Mouse (Mus musculus) heart, adult 18-20 months (tissue): ENCODE data around the gene Mttp. TPM values are rescaled to one million over a fixed set of nuclear protein-coding genes. Genes with fewer than 3 reads are reported as not detected.

ENCODE experiments used
- DNase-seq, 2 experiments: peaks; one replicate each; pipeline ENCODE4 v3.0.0; 2021 to 2022; ENCODE audit warnings: mixed read lengths in 1 of 2
- total RNA-seq, 2 experiments: library from RNA; stranded (reverse); gene quantifications; 2 replicates each; pipeline ENCODE4 v1.2.3; 2021

The Mttp gene
- total RNA-seq, 2 experiments from 2014 or later = 7.3 to 7.8 TPM

DNA sequence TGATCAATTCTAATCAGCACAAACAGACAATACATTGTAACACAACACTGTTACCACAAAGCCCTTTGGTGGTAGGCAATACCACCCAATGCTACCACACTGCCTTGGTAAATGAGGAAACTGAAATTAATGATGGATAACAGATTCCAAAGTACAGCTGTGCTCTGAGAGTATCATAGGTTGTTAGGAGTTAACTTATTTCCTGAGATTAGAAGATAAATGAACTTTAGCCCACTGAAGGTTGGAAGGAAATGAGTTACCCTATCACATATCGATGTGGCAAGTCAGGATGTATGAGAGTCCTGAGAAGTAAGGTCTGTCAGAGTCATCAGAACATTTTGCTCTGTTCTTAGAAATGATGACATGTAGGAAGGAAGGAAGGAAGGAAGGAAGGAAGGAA lies 10.2 kb downstream of the Mttp start:
- no peak for DNase-seq

DNA sequence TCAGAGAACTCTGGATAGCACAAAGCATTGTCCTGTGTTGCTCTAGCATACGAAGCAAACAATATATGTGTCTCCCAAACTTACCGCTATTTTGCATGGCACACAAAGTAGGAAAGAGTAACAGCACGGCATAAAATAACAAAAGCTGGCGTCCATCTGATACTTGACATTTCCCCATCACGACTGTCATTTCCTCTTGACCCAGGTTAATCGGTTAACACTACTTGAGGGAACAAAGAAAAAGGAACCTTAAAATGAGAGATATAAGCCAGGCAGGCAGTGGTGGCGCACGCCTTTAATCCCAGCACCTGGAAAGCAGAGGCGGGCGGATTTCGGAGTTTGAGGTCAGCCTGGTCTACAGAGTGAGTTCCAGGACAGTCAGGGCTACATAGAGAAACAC lies 10.9 kb downstream of the Mttp start:
- no peak for DNase-seq

DNA sequence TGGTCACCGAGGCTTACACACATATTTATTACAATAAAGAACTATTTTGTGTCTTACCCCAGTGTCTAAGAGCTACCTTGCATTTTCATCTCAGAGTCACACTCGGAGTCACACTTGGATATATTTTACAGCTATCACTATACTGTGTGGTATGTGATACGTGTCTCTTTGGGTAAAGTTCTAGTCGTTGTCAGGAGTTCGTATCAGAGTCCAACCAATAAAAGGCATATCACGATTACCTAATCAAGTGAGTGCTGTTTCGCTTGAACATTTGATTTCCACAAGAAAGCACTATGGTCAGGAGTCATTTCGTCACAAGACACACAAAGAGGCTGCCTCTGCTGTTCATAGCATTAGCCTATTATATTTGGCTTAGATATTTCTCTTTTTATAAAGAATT lies 11.3 kb downstream of the Mttp start:
- DNase-seq = no peak

DNA sequence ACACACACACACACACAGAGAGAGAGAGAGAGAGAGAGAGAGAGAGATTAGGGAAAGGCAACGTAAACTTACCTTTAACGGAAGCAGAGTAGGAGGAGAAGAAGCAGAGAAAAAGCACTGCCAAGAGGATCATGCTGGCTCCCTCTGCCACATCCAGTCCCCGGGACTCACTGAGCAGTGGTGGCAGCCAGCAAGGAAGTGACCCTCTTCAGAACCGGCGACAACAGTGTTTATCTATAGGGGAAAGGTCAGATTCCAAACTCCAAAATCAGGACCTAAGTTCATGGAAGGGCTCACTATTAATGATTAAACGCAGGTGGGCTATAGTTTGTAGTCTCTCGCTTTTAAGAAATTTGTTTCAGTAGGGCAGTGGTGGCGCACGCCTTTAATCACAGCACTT lies 13.6 kb downstream of the Mttp start:
- DNase-seq = peak in 1 of 2 experiments; percentile 14

DNA sequence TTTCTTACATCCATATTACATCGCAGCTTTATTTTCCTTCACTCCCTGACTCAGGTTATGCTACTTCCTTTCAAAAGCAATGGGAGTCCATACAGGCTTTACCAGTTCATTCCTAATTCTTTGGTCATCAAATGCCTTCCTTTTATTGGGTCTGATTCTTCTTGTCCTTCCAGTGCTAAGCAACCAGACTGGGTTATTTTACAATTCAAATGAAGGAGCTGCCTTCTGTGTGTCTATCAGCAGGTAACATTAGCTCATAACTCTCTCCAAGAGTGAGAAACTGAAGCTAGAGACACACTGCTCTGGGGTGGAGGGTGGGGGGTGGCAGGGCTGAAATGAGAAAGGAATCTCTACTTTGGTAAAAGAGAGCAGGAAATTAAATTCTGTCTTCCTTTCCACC lies 14.1 kb downstream of the Mttp start:
- DNase-seq = no peak

DNA sequence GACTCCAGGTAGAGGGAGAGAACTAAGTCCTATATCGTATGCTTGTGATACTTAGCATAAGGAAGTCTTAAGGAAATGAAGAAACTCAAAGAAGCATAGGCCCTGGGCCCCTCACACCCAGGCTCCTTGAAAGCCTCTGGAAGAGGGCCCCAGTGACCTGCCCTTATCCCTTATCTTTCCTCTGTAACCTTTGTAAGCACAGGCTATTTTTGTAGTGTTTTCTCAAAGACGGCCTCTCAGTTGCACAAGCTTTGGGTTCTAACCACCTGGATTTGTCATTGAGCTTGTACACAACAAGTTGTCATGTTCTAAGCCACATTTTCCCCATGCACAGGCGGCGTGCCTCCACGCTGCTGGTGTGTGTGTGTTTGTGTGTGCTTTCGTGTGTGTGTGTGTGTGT lies 15.7 kb downstream of the Mttp start:
- DNase-seq = no peak

DNA sequence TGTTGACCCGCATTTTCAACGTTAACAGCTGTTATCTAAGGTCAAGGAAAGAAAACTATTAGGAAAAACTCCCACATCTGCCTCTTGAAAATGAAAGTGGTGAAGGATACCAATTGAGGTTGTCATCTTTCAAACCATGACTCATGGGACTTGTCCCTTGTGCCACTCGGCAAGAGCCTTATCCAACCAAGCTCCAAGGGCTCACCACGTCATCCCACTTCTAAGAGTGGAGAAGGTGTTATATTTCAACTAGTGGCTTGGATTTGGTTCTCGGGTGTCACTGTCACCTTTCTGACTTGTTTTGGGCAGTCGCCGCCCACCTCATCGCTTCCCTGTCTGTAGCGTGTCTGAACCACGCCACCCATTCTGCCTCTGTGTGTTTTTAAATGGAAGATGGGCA lies 20.9 kb downstream of the Mttp start:
- DNase-seq = no peak

DNA sequence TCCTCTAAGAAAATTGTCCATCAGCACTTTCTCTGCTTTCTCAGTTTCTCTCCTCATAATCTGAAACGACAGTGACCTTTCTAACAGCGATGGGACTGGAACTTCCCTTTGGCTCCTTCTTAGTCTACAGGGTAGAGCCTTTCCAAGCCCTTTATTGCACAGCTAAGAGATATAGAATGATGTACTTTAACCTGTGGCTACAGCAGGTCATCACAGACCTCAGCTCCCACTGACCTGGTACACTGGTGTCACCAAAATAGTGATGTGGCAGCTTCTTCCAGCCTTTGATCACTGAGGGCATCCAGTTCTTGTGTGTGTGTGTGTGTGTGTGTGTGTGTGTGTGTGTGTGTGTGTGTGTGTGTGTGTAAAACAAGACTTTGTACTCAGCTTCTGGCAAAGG lies 23.3 kb downstream of the Mttp start:
- DNase-seq = no peak

DNA sequence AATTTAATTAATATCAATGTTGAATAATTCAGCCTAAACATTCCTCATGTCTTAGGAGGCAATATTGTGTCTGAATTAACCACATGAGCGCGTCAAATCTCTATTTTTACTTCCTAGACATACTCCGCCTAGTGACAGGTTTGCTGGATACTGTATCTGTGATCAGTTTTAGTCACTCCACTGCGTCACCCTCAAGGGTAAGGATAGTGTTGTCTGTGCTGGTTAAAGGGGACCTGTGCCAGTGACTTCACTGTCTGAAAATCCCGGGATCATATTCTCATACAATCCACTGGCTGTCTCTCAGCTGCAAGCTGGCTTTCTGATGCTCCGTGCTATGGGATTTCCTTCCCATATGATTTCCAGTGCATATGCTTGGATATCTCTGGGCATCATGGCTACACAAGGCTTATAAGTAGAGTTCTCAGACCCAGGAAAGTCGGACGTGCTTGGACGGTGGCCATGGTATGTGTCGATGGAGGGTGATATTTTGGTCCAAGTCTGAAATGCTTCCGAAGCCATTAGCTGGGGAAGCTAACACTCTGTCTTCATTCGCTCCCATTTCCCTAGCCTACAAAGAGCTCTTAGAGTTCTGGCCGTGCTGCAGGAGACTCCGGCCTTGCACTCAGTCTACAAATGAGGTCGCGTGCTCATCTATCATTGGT lies 25.2 kb downstream of the Mttp start:
- peak; percentile 18 to 46 for DNase-seq

DNA sequence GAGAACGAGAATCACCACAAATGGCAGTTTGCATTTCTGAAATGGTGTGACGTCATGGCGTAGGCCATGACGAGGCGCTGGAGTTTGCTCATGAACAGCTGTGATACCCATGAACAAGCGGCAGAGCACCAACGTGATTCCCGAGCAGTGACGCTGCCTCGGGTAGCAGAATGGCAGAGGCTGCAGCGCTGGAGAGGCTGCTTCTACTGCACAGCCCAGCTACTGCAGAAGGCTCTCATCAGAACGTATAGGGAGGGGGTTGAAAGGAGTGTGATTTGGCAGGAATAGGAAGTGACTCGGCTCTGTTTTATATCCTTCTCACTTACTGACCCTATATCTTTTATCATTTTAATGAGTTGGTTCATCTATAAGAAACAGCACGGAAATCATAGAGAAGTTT lies 25.9 kb downstream of the Mttp start:
- peak in 1 of 2 experiments; percentile 24 for DNase-seq

DNA sequence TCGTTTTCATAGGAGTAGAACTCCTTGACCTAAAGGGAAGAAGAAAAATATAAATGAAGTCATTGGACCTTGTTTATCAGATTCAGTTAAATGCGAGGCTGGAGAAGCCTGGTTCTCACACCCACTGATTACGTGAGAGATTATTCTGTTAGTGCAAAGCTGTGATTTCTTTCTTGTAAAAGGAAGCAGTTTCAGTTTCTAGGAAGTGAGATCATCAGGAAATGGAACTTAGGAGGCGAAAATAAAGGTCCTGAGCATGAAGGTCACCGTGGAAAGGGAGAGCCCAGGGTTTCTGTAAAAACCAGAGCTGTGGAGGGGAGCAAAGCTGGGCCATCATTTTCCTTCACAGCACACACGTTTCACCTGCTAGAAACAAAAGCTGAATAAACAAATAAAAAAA lies 26.4 kb downstream of the Mttp start:
- DNase-seq = no peak

DNA sequence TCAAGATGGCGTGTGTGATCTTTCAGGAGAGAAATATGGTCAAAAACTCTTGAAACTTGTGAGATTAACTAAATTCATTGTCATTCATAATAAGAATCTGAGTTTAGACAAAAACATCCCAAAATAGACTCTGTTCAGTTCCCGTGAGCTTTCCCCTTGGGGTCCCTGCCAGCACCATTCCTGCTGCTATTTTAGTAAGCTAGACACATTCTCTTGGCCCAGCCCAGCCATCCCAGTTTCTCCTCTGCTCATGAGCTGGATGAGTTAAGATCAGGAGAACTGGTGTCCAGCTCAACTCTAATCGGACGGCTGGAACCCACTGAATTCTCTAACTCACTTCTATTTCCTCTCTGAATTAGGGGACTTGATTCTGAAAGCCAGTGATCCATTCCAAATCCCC lies 27.9 kb downstream of the Mttp start:
- peak; percentile 73 to 79 for DNase-seq

DNA sequence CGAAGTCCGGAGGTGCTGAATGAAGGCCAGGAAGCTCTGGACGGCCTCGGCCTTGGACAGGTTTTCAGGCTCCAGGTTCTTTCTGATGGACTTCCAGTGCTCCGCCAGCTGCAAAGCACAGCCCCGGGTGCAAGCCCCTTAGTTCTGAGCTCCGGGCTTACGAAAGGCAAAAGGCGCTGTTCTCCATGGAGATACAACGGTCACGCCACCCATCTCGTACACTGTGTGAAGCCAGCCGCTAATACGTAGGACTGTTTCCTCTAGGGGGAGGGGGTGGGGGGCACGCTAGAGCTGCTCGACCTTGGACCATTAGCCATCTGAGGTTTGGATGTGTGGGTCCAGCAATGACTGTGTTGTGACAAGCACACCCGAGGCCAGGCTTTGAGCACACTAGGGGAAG lies 30.7 kb downstream of the Mttp start:
- DNase-seq = no peak

DNA sequence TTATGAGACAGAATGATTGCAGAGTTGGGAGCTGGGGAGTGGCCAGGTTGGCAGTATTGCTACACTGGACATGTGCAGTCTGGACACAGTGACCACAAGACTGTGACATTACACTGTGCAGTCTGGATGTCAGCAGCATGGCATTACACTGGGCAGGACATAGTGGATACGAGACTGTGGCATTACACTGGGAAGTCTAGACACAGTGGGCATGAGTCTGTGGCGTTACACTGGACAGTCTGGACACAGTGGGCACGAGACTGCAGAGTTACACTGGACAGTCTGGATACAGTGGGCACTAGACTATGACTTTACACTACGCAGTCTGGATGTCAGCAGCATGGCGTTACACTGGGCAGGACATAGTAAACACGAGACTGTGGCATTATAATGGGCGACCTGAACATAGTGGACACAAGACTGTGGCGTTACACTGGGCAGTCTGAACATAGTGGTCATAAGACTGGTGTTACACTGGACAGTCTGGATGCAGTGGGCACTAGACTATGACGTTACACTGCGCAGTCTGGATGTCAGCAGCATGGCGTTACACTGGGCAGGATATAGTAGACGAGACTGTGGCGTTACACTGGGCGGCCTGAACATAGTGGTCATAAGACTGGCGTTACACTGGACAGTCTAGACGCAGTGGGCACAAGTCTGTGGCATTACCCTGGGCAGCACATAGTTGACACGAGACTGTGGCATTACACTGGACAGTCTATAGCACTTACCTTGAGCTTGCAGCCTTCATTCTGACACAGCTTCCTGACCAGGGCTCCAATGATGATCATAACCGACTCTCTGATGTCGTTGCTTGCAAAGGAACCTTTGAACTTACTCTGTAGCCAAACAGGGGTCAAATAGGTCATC lies 33.6 kb downstream of the Mttp start:
- DNase-seq = no peak

DNA sequence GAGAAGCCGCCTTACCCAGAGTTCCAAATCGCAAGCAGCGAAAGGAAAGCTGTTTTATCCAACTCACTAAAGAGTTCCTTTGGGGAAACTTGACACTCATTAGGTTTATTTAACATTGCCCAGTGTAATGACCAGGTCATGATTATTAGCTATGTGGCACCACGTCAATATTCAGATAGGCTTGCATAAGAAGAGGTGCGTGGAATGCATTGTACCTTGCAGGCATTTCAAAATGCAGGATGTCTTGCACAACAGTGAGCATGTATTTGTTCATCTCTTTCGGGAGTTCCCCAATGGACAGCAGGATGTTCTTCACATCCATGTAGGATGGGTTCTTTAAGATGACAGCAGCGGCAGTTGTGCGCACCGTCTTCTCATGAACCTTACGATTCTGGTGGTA lies 37.9 kb downstream of the Mttp start:
- DNase-seq = no peak

DNA sequence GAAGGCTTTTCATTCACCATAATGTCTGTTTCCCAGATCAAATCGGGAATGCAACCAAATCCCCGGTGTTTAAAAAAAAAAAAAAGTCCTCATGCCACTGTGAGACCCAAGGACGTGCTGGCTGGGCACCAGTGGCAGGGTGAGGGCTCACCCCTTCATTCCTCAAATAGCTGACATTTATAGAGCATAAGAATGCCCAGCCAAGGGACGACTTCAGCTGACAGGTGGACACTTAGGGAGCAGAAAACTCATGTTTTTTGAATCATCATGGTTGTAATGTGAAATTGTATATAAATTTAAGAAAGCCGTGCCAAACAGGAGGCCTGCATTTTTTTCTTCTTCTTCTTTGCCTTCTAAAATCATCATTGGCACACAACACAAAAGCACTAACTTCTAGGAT lies 39.7 kb downstream of the Mttp start:
- no peak for DNase-seq

DNA sequence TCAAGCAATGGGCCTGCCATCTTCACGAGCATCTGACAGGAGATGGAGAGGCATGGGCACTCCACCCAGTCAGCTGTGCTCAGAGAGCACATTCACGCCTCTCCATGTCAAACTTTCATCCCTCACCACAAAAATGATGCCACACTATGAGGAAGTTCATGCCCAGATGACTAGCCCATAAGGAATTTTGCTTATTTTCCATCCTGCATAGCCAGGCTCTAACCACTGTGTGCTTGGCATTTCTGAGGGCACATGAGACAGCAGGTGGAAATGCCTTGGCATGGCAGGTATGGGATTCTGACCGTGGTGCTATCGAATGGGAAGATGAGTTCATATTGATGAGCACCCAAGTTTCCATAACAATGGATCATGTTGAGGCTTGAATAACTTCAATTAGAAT lies 41.1 kb downstream of the Mttp start:
- no peak for DNase-seq

DNA sequence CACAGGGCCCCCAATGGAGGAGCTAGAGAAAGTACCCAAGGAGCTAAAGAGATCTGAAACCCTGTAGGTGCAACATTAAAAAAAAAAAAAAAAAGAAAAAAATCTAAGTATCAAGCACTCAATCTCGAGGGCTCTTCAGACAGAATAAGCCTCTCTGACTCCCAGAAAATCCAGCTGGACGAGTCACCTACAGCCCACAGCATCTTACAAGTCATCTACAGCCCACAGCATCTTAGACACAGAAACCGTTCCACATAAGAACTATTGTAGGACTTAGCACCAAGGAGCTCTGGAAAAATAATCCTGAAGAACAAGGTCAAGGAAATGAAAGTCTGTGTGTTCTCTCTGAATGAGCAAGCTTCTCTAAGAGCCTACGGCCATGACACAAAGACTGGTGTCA lies 42.8 kb downstream of the Mttp start:
- DNase-seq = no peak

DNA sequence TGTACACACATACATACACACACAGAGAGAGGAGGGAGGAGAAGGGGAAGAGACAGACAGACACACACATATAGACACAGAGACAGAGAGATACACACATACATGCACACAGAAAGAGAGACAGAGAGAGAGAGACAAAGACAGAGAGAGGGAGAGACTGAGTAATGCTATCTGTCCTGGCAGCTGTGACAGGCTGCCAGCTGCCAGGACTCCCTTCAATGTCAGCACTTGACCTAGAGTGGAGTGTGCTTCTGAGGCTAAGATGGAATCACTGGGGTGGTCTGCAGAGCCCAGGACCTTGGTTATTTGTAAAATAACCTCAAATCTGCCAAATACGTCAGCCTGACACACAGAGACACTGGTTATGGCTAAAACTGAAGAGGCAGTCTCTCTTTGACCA lies 47.0 kb downstream of the Mttp start:
- DNase-seq = peak; percentile 18 to 28

DNA sequence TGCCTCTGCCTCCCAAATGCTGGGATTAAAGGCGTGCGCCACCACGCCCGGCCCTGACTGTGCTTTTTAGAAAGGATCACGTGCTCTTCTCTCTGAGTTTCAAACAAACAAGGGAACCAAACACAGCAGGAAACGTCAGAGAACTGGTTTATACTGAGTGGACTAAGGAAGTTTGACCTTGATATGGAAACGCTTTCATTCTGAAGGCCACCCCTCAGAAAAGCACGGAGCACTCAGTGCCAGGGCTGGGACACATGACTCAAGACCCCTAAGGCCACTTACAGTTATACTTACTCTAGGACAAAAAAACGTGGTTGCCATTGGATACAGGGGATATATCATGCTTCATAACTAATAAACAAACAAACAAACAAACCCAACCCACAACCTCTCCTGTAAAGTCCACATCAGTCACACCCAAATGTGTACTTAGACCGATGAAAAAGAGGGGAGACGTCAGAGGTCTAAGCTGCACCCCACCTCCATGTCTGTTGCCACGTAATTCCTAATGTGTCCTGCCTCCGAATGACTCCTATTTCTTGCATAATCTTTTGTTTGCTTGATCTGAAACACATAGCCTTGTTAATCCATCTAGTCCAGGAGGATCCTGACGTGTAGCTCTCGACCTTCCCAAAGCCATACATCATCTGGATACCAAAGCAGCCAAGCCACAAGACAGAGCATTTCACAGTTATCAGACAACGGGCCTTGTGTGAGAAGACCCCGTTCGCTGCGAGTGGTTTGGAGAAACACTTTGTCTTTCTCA lies 48.3 kb downstream of the Mttp start:
- DNase-seq = no peak

DNA sequence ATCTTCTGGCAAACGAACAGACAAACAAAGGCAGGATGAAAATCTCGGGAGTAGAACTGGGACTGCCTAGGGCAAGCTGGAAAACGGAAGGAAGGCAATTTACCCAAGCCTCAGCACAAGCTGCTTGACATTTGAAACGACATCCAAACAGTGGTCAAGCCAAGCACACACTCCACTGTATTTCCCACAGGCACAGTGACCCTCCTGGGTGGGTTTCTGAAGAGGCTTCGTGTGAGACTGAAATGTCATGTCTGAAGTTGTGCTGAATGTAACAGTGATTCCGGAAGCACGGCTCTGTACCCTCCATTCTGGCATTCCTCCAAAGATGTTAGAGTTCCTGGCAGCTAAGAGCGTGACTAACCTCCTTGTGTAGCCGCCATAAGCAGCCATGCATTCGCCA lies 49.0 kb downstream of the Mttp start:
- DNase-seq = no peak

DNA sequence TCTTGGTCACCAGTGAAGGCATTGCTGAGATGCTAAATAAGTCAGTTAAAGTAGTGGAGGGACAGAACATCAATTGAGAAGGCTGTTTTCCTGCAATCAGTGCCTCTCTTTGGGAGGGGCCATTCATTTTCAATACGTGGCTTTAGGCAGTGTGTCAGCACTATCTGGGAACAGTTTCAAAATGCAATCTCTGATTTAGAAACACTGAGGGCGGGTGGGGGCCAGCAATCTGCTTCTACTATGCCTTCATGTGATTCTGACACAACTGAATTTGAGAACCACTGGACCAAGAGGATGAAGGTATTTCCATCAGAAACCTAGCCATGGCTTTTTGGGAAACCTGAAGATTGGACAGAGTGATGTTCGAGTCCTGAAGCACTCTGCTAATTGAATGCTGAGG lies 49.5 kb downstream of the Mttp start:
- DNase-seq = no peak

DNA sequence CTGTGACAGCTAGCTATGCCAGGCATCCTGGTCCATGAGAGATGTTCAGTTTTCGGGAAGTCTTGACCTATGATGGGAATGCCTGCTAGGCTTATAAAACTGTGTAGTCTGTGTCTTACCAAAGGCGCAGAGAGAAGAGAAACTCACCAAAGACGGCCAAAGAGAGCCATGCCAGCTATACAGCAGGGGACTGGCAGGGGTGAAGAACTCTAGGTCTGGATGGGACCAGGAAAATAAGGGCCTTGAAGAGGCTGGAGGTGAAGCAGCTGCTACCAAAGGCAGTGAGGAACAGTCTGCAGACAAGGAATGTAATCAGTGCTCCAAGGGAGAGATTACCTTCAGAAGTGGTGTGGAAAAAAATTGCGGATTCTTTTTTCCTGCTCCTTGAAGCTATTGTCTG lies 60.9 kb downstream of the Mttp start:
- DNase-seq = no peak
